Mouse (Mus musculus) G1E (cell line): ENCODE results near the gene 1700013G24Rik. TPM values are rescaled to one million over a fixed set of nuclear protein-coding genes. Genes with fewer than 3 reads are reported as not detected.

Experiments used
- ATAC-seq: 2 replicates; pipeline ENCODE4 v1.8.0; 2016; ENCODE audit warnings: mild to moderate bottlenecking; ENCODE audit not compliant: insufficient number of reproducible peaks, poor library complexity, low FRiP score, severe bottlenecking; ENCODE audit errors: extremely low read depth
- DNase-seq: peaks from one replicate; pipeline ENCODE4 v3.0.0; 2012; ENCODE audit warnings: low spot score
- H3K27me3 ChIP-seq: 2 replicates; pipeline ENCODE4 v1.6.1; 2012; ENCODE audit warnings: mild to moderate bottlenecking, low read length, inconsistent platforms; ENCODE audit not compliant: insufficient read depth
- H3K36me3 ChIP-seq: replicated peaks from 2 replicates; pipeline ENCODE3; 2012; ENCODE audit warnings: mild to moderate bottlenecking, inconsistent platforms
- H3K4me1 ChIP-seq: 2 replicates; pipeline ENCODE4 v1.6.1; 2012; ENCODE audit warnings: low read depth, low read length, inconsistent platforms, mixed read lengths; ENCODE audit not compliant: insufficient read depth
- H3K4me3 ChIP-seq: 2 replicates; pipeline ENCODE4 v1.5.1; 2012; ENCODE audit warnings: low read depth, mild to moderate bottlenecking, inconsistent platforms, low read length, moderate library complexity, mixed read lengths
- H3K9me3 ChIP-seq: replicated peaks from 2 replicates; pipeline ENCODE4 v1.6.1; 2012; ENCODE audit warnings: inconsistent platforms
- CTCF ChIP-seq: IDR thresholded peaks from 2 replicates; pipeline ENCODE4 v1.5.1; 2012; ENCODE audit warnings: low read depth, low read length, inconsistent platforms, mixed read lengths
- GATA1 ChIP-seq: IDR thresholded peaks from 2 replicates; pipeline ENCODE4 v1.6.1; 2012; ENCODE audit warnings: borderline replicate concordance, low read length, inconsistent platforms, mixed read lengths
- GATA2 ChIP-seq: IDR thresholded peaks from 2 replicates; pipeline ENCODE4 v1.6.1; 2012; ENCODE audit warnings: low read depth, low read length, inconsistent platforms, borderline replicate concordance
- POLR2AphosphoS5 ChIP-seq: IDR thresholded peaks from 2 replicates; pipeline ENCODE4 v1.6.1; 2012; ENCODE audit warnings: low read depth, low read length, inconsistent platforms; ENCODE audit not compliant: insufficient replicate concordance
- TAL1 ChIP-seq: conservative IDR thresholded peaks from 2 replicates; pipeline ENCODE4 v1.6.1; 2012; ENCODE audit warnings: low read depth, low read length, inconsistent platforms, mixed read lengths
- polyA plus RNA-seq: library from polyadenylated mRNA; stranded (reverse); fragments of >175 nt; gene quantifications from 2 replicates; pipeline ENCODE4 v1.2.3, GENCODE M21; 2012
- total RNA-seq, 2 experiments: library from RNA; stranded (forward) in 1 of 2; stranded (reverse) in 1 of 2; fragments of 200-1000 nt in 1 of 2; fragments of >200 nt in 1 of 2; fragmentation: Nextera tagmentation in 1 of 2; gene quantifications; 2 replicates each; pipeline ENCODE4 v1.2.3; 2014 to 2017

Gene 1700013G24Rik
- total and polyA plus RNA-seq, 3 experiments: 0.22 TPM; not detected in 2

- no peak for TF ChIP-seq TAL1
- no peak for TF ChIP-seq POLR2AphosphoS5
- no peak for TF ChIP-seq GATA1
- no peak for TF ChIP-seq GATA2
- TF ChIP-seq CTCF: no peak
- ATAC-seq (no peak), DNase-seq (no peak)
- no peaks in the 10 kb centered on the region for H3K4me1 ChIP-seq
- H3K36me3 ChIP-seq: no peaks in the 10 kb centered on the region
- H3K4me3 ChIP-seq: no peak overlapping the region
- H3K9me3 ChIP-seq: no peaks in the 10 kb centered on the region
- H3K27me3 ChIP-seq: peaks cover 7% of the 10 kb centered on the region; the same call in 1 of the 2 replicates
Observed at GRCm38 (mm10) chr4:137474694-137475093, 21.6 kb downstream of the 1700013G24Rik start.

GRCm38 (mm10) chr4:137475271-137476050, 22.4 kb downstream of the 1700013G24Rik start:
- TF ChIP-seq CTCF: no peak
- TF ChIP-seq GATA2: no peak
- no peak for TF ChIP-seq TAL1
- no peak for TF ChIP-seq GATA1
- no peak for TF ChIP-seq POLR2AphosphoS5
- H3K9me3 ChIP-seq: no peaks in the 10 kb centered on the region
- ATAC-seq (no peak), DNase-seq (no peak)
- H3K4me1 ChIP-seq: no peaks in the 10 kb centered on the region
- no peak overlapping the region for H3K4me3 ChIP-seq
- H3K36me3 ChIP-seq: no peaks in the 10 kb centered on the region
- peaks cover 7% of the 10 kb centered on the region; the same call in 1 of the 2 replicates for H3K27me3 ChIP-seq

- Histone ChIP-seq H3K27me3 (peaks cover 10% of the 10 kb centered on the region; the same call in 1 of the 2 replicates), H3K4me1 (no peaks in the 10 kb centered on the region), H3K4me3 (no peak overlapping the region), H3K36me3 (no peaks in the 10 kb centered on the region), H3K9me3 (no peaks in the 10 kb centered on the region)
- DNase-seq: no peak
- no peak for ATAC-seq
- TF ChIP-seq TAL1: no peak
- no peak for TF ChIP-seq POLR2AphosphoS5
- no peak for TF ChIP-seq GATA2
- no peak for TF ChIP-seq GATA1
- no peak for TF ChIP-seq CTCF
Observed at GRCm38 (mm10) chr4:137476065-137476760, 23.1 kb downstream of the 1700013G24Rik start.

GRCm38 (mm10) chr4:137476761-137477237, 23.7 kb downstream of the 1700013G24Rik start:
- H3K27me3 ChIP-seq: peaks cover 10% of the 10 kb centered on the region; the same call in 1 of the 2 replicates
- H3K4me1 ChIP-seq: no peaks in the 10 kb centered on the region
- ATAC-seq (no peak), DNase-seq (no peak)
- no peak for TF ChIP-seq POLR2AphosphoS5
- no peak for TF ChIP-seq TAL1
- TF ChIP-seq CTCF: no peak
- no peak for TF ChIP-seq GATA1
- TF ChIP-seq GATA2: no peak
- no peaks in the 10 kb centered on the region for H3K36me3 ChIP-seq
- H3K4me3 ChIP-seq: no peak overlapping the region
- H3K9me3 ChIP-seq: no peaks in the 10 kb centered on the region

- H3K4me1 ChIP-seq: no peaks in the 10 kb centered on the region
- H3K9me3 ChIP-seq: no peaks in the 10 kb centered on the region
- no peak for ATAC-seq
- no peaks in the 10 kb centered on the region for H3K36me3 ChIP-seq
- H3K27me3 ChIP-seq: peaks cover 10% of the 10 kb centered on the region; the same call in 1 of the 2 replicates
- H3K4me3 ChIP-seq: no peak overlapping the region
- TF ChIP-seq TAL1 (no peak), CTCF (no peak), POLR2AphosphoS5 (no peak), GATA2 (no peak), GATA1 (no peak)
- no peak for DNase-seq
Observed at GRCm38 (mm10) chr4:137477611-137478010, 24.5 kb downstream of the 1700013G24Rik start.

GRCm38 (mm10) chr4:137478306-137478705, 25.2 kb downstream of the 1700013G24Rik start:
- Histone ChIP-seq H3K36me3 (no peaks in the 10 kb centered on the region), H3K9me3 (no peaks in the 10 kb centered on the region)

More at GRCm38 (mm10) chr4:137478306-137478705, 25.2 kb downstream of the 1700013G24Rik start:
- no peak overlapping the region for H3K4me3 ChIP-seq
- DNase-seq (no peak), ATAC-seq (no peak)
- H3K4me1 ChIP-seq: no peaks in the 10 kb centered on the region
- TF ChIP-seq POLR2AphosphoS5 (no peak), TAL1 (no peak), CTCF (no peak), GATA2 (no peak), GATA1 (no peak)
- H3K27me3 ChIP-seq: peaks cover 10% of the 10 kb centered on the region; the same call in 1 of the 2 replicates
